Mouse (Mus musculus) stomach, embryonic 14.5 days (tissue): ENCODE results near the gene Ccdc142. TPM values are rescaled to one million over a fixed set of nuclear protein-coding genes. Genes with fewer than 3 reads are reported as not detected.

ENCODE experiments used
- ATAC-seq: fragments of 200-750 bp; cut with Nextera tagmentation; 2 replicates; pipeline ENCODE4 v1.8.0; 2017; ENCODE audit warnings: low read depth, moderate TSS enrichment; ENCODE audit not compliant: insufficient number of reproducible peaks, insufficient read depth, low FRiP score
- H3K27ac ChIP-seq: fragments of 300-500 bp; sonication (generic); 2 replicates; pipeline ENCODE4 v1.5.1; 2014; ENCODE audit warnings: mild to moderate bottlenecking, low read length, moderate library complexity, mixed read lengths
- H3K27me3 ChIP-seq: fragments of 300-500 bp; sonication (generic); 2 replicates; pipeline ENCODE4 v1.6.1; 2014; ENCODE audit warnings: low read length, control low read depth, mixed read lengths; ENCODE audit not compliant: control insufficient read depth, insufficient read depth
- H3K36me3 ChIP-seq: fragments of 300-500 bp; sonication (generic); 2 replicates; pipeline ENCODE4 v1.6.1; 2014; ENCODE audit warnings: mild to moderate bottlenecking, control low read depth, low read length, moderate library complexity, mixed read lengths; ENCODE audit not compliant: control insufficient read depth, insufficient read depth
- H3K4me1 ChIP-seq: fragments of 300-500 bp; sonication (generic); 2 replicates; pipeline ENCODE4 v1.6.1; 2014; ENCODE audit warnings: low read length, control low read depth, mixed read lengths; ENCODE audit not compliant: control insufficient read depth, insufficient read depth
- H3K4me2 ChIP-seq: fragments of 300-500 bp; sonication (generic); replicated peaks from 2 replicates; pipeline ENCODE4 v1.6.1; 2014; ENCODE audit warnings: low read depth, low read length, control low read depth
- H3K4me3 ChIP-seq: fragments of 300-500 bp; sonication (generic); 2 replicates; pipeline ENCODE4 v1.5.1; 2014; ENCODE audit warnings: low read depth, low read length, control low read depth
- H3K9ac ChIP-seq: fragments of 300-500 bp; sonication (generic); replicated peaks from 2 replicates; pipeline ENCODE4 v1.6.1; 2014; ENCODE audit warnings: low read depth, mild to moderate bottlenecking, control low read depth, low read length, moderate library complexity, mixed read lengths
- H3K9me3 ChIP-seq: fragments of 300-500 bp; sonication (generic); 2 replicates; pipeline ENCODE4 v1.6.1; 2016; ENCODE audit warnings: low read depth, low read length, control low read depth; ENCODE audit not compliant: control insufficient read depth
- WGBS: fragments of 180-500 bp; shearing (Covaris S2); extraction: QIAGEN DNeasy Blood & Tissue Kit; methylation state at CpG from one replicate; pipeline ENCODE4 v1.1.7; 2014; 5-methylcytosine and 5-hydroxymethylcytosine counted together
- polyA plus RNA-seq: library from polyadenylated mRNA; unstranded; fragments of >200 nt; fragmentation: Nextera tagmentation; extraction: Ambion mirVana; gene quantifications from 2 replicates; pipeline ENCODE4 v1.2.1, GENCODE M21; 2014

Ccdc142 gene
- polyA plus RNA-seq, 1 experiment from 2014 or later: 3.5 TPM

DNA sequence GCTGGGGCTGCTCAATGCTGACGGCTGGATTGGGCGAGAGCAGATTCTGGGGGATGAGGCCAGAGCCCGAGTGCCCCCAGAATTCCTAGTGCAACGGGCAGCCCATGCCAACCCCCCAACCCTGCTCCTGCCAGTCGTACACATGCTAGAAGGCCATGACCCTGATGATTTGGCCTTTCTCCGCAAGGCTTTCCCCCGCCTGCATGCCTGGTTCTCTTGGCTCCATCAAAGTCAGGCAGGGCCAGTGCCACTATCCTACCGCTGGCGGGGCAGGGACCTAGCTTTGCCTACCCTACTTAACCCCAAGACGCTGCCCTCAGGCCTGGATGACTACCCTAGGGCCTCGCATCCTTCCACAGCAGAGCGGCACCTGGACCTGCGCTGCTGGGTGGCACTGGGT lies 16.2 kb downstream of the Ccdc142 start:
- H3K4me1 ChIP-seq: peaks cover 30% of the 10 kb centered on the region
- no peak overlapping the region for H3K4me2 ChIP-seq
- no peak for ATAC-seq
- no peak overlapping the region for H3K4me3 ChIP-seq
- 89% methylated on average over 13 of the region's 13 CpGs for WGBS
- no peak overlapping the region for H3K9ac ChIP-seq
- no peaks in the 10 kb centered on the region for H3K27me3 ChIP-seq
- H3K9me3 ChIP-seq: no peaks in the 10 kb centered on the region
- H3K27ac ChIP-seq: no peak overlapping the region
- peaks cover 21% of the 10 kb centered on the region for H3K36me3 ChIP-seq

DNA sequence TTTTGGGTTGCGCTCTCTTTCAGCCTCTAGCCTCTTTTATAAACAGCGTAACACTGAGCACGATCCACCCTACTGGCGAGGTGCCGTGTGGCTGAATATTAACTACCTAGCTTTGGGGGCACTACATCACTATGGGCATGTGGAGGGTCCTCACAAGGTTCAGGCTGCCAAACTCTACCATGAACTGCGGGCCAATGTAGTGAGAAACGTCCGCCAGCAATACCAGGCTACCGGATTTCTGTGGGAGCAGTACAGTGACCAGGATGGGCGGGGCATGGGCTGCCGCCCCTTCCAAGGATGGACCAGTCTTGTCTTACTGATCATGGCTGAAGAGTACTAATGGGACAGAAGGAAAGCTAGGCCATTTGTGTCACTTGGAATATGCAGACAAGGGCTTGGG lies 17.0 kb downstream of the Ccdc142 start:
- Histone ChIP-seq H3K9ac (no peak overlapping the region), H3K36me3 (peaks cover 21% of the 10 kb centered on the region), H3K9me3 (no peaks in the 10 kb centered on the region), H3K4me2 (no peak overlapping the region), H3K27me3 (no peaks in the 10 kb centered on the region), H3K4me3 (no peak overlapping the region), H3K4me1 (peaks cover 34% of the 10 kb centered on the region), H3K27ac (no peak overlapping the region)
- 81% methylated on average over 11 of the region's 11 CpGs for WGBS
- ATAC-seq: no peak

DNA sequence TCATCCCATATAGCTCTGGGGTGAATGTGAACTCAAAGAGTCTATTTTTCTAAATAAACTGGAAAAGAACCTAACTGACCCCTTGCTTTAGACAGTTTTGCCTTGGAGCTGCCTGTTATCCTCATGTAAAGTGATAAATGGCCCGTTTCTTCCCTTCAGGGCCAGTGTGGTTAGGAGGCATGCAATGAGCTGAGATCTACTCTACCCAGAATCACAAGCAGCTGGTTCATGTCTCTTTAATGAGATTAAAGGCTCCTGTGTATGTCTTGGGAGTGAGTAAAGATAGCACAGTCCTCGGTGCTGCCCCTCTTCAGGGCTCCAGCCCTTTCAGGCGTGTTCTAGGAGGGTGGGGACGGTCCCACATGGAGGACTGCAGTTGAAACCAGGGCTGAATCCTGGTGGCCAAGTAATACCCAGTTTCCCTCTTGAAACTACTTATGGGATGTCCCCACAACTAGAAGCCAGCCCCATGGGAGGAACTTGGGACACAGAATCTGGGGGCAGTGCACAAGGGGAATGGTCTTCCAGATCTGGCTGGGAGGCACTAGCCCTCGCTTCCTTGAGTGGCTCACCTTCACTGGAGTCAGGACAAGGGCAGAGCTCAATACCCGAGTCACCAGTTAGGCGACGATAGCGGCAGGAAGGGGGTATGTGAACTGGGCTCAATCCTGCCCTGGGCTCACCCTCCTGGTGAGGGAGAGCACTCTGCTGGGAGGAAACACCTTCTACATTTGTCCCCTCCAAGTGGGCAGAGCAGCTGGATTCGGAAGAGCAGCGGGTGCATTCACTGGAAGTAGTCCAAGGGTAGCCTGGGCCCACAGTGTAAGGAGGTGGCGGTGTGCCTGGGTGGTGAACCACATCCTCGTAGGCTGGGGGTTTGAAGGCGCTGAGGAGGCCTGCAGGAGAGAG lies 17.7 kb downstream of the Ccdc142 start:
- no peaks in the 10 kb centered on the region for H3K27me3 ChIP-seq
- H3K4me1 ChIP-seq: peaks cover 38% of the 10 kb centered on the region
- no peak overlapping the region for H3K27ac ChIP-seq
- WGBS: 73% methylated on average over 14 of the region's 14 CpGs
- no peaks in the 10 kb centered on the region for H3K9me3 ChIP-seq
- no peak overlapping the region for H3K9ac ChIP-seq
- no peak for ATAC-seq
- peaks cover 21% of the 10 kb centered on the region for H3K36me3 ChIP-seq
- no peak overlapping the region for H3K4me3 ChIP-seq
- H3K4me2 ChIP-seq: peak overlapping the region; percentile 67; the same call in 1 of the 2 replicates

DNA sequence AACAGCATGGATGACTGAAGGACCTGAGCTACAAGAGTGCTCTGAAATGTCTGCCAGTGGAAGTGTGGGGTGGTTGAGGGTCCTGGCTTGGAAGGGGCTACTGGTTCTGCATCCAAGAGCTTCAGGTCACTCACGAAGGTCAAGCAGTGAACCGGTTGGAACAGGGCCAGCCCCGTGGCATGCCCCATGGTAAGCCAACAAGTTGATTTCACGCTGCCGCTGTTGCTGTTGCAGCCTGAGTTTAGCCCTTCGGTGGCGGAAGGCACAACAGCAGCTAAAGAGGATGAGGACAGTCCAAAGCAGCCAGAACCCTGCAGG lies 18.3 kb downstream of the Ccdc142 start:
- H3K4me2 ChIP-seq: peak overlapping the region; percentile 67
- WGBS: 80% methylated on average over 7 of the region's 7 CpGs
- no peak overlapping the region; the same call in 1 of the 2 replicates for H3K4me3 ChIP-seq

DNA sequence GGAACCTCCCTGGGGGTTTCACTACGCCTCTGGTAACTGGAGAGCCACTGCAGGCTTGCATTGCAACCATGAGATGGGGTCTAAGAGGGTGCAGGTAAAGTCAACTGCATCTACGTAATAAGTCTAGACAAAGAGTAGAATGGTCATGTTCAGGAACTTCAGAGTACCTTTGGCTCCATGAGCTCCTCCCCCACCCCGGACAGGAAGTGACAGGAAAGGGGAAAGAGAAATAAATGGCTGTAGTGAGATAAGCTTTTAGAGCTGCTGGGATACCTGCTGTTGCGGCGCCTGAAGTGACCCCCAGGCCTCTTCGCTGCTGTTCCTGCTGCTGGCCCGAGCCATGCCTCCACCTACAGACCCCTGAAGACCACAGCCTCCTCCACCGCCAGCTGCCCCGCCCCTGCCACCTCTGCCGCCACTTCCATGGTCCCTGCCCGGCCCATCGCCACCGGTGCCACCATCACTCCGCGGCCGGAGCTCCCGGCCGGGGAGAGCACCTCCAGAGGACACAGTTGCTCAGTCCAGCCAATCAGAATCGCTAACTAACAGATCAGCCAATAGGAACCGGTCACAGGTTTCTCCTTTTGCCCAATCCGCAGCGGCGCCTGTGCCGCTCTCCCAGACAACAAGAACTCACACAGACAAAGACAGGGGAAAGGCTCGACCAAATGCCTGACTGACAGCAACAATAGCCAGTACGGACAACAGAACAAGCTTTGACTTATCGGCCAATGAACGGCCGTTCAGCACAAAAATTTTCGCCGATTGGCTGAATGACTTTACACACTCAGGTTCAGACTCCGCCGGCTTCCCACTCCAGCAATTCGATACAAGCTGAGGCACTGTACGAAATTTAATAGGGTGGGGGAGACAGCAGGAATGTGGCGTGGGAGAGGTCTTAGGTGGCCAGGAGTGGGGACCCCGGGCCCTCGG lies 19.8 kb downstream of the Ccdc142 start, which contains the start of gene Wbp1:
Gene Wbp1 (minus strand): TSS at position 630 of the 933 bp plus-strand sequence.
- no peaks in the 10 kb centered on the region for H3K9me3 ChIP-seq
- peaks cover 38% of the 10 kb centered on the region for H3K4me1 ChIP-seq
- peak; percentile 96 for ATAC-seq
- no peaks in the 10 kb centered on the region for H3K27me3 ChIP-seq
- peaks cover 21% of the 10 kb centered on the region for H3K36me3 ChIP-seq
- H3K4me3 ChIP-seq: peak within 1 kb of the TSS; percentile 66
- under 1% methylated on average over 37 of the region's 38 CpGs for WGBS
- H3K9ac ChIP-seq: peak within 1 kb of the TSS; percentile 87
- peak within 1 kb of the TSS; percentile 91 for H3K4me2 ChIP-seq
- peak within 1 kb of the TSS; percentile 99 for H3K27ac ChIP-seq

More for the DNA sequence above, 18.3 kb downstream of the Ccdc142 start:
- Histone ChIP-seq H3K9ac (no peak overlapping the region; the same call in 1 of the 2 replicates), H3K27ac (no peak overlapping the region), H3K27me3 (no peaks in the 10 kb centered on the region), H3K36me3 (peaks cover 21% of the 10 kb centered on the region), H3K9me3 (no peaks in the 10 kb centered on the region), H3K4me1 (peaks cover 39% of the 10 kb centered on the region)
- no peak for ATAC-seq

DNA sequence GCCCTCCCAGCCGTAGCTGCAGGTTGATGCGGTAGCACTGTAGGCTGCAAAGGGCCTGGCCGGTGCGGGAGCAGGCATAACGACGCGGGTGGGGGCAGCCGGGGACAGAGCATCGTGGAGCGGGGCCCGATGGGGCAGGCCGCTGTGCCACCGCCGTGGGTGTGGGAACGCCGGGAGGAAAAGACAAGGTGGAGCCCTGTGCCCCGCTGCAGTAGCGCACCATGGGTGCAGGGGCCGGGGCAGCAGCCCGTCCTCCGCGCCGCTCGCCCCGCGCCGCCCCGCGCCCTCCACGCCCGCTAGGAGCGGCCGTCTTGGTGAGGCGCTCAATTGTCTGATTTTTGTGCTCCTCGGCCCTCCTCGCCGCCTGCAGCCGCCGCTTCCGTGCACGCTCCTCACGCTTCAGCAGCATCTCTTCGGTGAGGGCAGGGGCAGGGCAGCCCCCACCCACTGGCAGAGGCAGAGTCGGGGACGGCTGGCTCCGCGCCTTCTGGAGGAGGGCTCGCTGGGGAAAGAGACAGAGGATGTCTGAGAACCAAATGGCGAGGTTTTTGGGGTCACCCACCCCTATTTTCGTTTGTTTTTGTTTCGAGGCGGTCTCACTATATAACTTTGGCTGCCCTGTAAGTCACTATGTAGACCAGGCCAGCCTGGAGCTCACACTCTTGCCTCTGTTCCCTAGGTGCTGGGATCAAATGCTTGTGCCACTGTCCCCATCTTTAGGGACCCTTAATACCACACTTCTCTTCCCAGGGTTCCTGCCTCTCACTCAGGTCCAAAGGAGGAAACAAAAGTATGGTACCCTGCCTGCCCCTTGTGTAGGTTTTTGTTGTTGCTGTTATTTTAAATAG lies 20.7 kb downstream of the Ccdc142 start:
- Histone ChIP-seq H3K27ac (peak overlapping the region; percentile 99), H3K9me3 (no peaks in the 10 kb centered on the region), H3K4me3 (peak overlapping the region; percentile 66), H3K4me2 (peak overlapping the region; percentile 91), H3K27me3 (no peaks in the 10 kb centered on the region), H3K4me1 (peaks cover 30% of the 10 kb centered on the region), H3K36me3 (peaks cover 18% of the 10 kb centered on the region), H3K9ac (peak overlapping the region; percentile 87)
- ATAC-seq: no peak
- under 1% methylated on average over 46 of the region's 52 CpGs for WGBS

DNA sequence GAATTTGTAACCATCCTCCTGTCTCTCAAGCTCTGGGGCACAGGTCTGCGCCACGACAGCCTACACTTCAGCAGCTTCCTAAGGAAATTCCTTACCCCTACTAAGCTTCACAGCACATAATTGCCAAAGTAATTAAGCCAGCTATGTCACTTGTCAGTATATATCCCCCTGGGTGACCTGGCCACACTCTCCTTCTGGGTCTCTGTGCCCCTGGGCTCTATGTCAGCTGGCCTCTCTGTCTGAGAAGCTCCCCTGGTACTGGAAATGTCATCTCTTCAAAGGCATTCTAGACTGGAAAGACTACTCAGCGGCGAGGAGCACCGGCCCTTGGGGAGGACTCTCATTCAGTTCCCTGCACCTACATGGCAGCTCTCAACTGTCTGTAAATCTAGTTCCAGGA lies 21.6 kb downstream of the Ccdc142 start:
- peaks cover 30% of the 10 kb centered on the region for H3K4me1 ChIP-seq
- peaks cover 13% of the 10 kb centered on the region; the same call in 1 of the 2 replicates for H3K36me3 ChIP-seq
- H3K9ac ChIP-seq: no peak overlapping the region
- H3K27me3 ChIP-seq: no peaks in the 10 kb centered on the region
- H3K4me3 ChIP-seq: no peak overlapping the region
- H3K9me3 ChIP-seq: no peaks in the 10 kb centered on the region
- peak overlapping the region; percentile 91 for H3K4me2 ChIP-seq
- ATAC-seq: no peak
- 91% methylated on average over 5 of the region's 5 CpGs for WGBS
- H3K27ac ChIP-seq: peak overlapping the region; percentile 99; the same call in 1 of the 2 replicates
